Mouse (Mus musculus) left cerebral cortex, adult 18-20 months (tissue): ENCODE results near the gene Gjb3. TPM values are rescaled to one million over a fixed set of nuclear protein-coding genes. Genes with fewer than 3 reads are reported as not detected.

Experiments used
- DNase-seq, 2 experiments: peaks; one replicate each; pipeline ENCODE4 v3.0.0; 2021 to 2022; ENCODE audit warnings: low spot score in 2 of 2, mixed read lengths in 1 of 2
- long read RNA-seq, 2 experiments: library from polyadenylated mRNA; stranded (forward); transcript quantifications; one replicate each; pipeline ENCODE4 v2.0.0; 2021
- total RNA-seq, 2 experiments: library from RNA; stranded (reverse); gene quantifications; 2 replicates each; pipeline ENCODE4 v1.2.3; 2021

Gene Gjb3
- under 1 TPM; 0.35 to 0.37 TPM for total RNA-seq
- long read RNA-seq, experiment 1, partial matches to known transcripts, result 0 of 1 reads
- long read RNA-seq, experiment 1, other reads (novel, unspliced or antisense), result 0 of 1 reads
- long read RNA-seq, experiment 2, result 0 reads

DNA sequence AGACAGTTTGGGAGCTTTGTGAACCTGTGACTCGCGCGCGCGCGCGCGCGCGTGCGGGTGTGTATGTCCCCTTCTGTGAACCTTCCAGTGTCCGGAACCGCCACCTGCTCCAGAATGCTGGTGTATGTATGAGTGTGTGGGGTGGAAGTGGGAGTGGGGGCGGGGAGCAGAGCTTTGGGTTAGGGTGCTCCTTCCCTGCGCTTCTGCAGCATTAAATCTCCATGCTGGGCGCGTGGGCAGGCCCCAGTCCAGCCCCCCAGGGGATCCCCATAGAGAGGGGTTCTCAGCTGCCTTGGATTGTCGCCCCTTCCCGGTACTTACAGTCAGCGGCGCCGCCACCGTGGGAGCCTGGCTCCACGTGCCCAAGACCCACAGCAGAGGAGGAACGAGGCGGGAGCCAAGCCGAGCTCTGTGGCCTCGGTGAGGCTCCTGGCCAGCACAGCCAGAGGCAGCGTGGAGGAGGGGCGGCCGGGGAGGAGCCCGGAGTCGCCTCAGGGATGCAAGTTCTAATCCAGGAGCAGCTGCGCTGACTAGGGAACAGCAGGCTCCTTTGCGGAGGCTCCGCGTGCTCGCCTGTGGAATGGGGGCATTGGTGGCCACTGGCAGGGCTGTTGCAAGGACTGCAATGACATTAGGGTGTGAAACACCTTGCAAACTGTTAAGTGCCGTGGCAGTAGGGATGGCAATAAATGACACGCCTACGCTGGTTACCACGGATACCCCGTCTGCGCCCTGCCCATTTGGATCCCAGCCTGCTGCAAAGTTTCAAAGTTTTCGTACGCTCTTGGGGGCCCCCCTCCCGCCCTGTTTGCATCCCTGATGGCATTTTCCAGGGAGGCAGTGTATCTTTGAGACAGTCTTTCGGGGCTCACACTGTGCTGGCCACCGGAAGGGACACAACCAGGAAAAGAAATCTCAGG, at the start of gene Gjb3:
TSS of gene Gjb3 (minus strand) at position 664 of the 920 bp plus-strand sequence.
- DNase-seq, result peak in 1 of 2 experiments; percentile 11

DNA sequence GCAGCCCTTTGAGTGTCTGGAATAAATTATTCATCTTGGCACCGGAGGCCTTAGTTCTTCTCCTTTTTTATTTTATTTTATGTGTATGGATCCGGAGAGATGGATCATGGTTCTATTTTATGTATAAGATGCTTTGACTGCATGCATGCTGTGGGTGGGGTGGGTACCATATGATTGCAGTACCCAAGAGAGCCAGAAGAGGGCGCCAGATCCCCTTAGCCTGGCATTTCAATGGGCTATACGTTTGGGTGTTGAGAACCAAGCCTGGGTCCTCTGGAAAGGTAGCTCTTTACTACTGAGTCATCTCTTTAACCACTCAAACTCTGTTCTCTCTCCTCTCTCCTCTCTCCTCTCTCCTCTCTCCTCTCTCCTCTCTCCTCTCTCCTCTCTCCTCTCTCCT, 46.7 kb upstream of the Gjb3 start:
- DNase-seq, result no peak

DNA sequence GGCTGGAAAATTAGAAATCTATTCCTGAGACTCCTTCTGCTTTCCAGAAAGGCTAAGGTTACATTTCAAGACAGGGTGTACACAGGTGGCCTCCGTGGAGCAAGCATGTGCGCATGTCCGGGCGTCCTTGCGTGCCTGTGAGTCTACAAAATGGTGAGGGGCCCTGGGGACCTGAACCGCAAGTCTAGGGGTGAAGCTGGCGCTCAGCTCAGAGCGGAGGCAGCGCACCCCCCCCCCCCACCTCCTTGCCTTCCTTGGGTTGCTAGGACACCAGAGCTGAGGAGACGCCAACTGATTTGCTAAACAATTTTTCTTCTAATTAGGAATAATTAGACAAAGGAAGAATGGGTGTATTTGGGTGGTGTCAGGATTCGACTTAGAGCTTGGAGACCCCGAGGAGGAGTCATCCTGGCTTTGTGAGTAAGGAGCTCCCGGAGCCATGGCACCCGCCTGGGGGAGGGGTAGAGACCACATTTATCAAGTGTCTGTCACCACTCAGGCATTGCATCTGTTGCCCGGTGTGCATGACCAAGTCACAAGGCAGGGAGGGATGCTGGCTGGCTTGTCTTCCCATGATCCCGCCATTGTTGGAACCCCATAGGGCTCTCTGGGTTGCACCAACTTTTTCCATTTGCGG, 45.0 kb upstream of the Gjb3 start:
- DNase-seq, result no peak

GRCm38 (mm10) chr4:127374645-127375044, 44.0 kb upstream of the Gjb3 start:
- no peak for DNase-seq

- no peak for DNase-seq
Measured at GRCm38 (mm10) chr4:127373491-127373890, 42.8 kb upstream of the Gjb3 start.

GRCm38 (mm10) chr4:127371546-127371945, 40.9 kb upstream of the Gjb3 start:
- DNase-seq, result no peak

GRCm38 (mm10) chr4:127370447-127370846, 39.8 kb upstream of the Gjb3 start:
- no peak for DNase-seq

DNA sequence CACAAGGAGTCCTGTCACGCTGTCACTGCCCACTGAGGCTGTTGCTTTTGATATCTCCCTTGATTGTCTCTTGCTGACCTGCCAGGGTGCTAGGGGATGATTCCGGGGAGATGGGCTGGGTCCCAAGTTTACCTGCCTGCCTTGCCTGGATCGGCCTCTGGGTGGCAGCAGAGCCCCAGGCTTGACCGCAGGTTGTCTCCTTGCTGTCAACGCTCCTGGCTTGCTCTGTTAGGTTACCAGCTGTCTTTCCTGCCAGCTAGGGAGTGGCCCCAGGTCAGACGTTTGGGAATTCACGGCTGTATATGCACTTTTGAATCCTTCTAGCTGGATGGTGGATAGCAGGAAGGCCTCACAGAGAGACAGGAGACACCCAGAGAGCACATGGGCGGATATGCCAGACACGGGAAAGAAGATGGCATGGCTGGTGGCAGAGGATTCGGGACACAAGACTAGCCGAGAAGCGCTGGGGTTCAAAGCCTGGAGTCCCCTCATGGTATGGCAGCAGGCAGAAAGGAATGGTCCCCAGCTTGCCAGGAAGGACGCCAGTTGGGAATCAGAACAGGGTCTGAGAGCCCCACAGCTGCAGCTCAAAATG, 37.8 kb upstream of the Gjb3 start:
- DNase-seq, result peak; percentile 71 to 83

- no peak for DNase-seq
Measured at GRCm38 (mm10) chr4:127365834-127366233, 35.2 kb upstream of the Gjb3 start.

DNA sequence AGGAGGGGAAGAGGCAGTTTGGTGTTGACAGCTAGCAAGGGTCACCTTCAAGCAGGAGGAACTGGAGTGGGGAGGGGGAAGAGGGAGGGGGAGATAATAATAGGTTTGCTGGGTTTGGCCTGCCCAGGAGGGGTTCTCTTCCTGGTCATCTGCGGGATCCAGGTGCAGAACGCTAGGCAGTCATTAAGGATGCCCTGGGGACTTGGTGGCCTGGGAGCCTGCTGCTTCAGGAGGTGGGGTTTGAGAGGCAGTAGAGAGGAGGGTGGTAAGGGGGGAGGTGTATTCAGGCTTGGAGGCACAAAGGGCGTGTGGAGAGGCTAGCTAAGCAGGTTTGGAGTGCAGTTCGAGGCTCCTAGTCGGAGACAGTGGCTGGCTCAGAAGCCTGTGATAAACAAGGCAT, 34.8 kb upstream of the Gjb3 start:
- no peak for DNase-seq

DNA sequence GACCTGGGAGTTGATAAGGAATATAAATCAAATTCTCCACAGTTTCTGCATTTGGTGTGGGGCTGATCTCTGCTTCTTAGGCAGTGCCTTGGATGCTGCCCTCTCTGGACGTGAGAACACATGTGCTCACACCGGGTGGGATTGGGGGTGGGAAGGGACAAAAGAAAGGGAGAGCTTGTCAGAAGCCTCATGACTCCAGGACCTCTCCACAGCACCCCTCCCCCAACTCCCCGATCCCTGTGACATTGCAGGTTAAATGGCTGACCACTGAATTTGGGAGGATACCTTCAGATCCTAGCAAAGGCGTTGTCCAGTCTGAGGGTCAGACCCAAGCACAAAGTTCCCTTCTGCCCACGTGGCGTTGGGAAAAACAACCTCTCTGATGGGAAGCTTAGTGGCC, 33.8 kb upstream of the Gjb3 start:
- DNase-seq, result no peak

DNA sequence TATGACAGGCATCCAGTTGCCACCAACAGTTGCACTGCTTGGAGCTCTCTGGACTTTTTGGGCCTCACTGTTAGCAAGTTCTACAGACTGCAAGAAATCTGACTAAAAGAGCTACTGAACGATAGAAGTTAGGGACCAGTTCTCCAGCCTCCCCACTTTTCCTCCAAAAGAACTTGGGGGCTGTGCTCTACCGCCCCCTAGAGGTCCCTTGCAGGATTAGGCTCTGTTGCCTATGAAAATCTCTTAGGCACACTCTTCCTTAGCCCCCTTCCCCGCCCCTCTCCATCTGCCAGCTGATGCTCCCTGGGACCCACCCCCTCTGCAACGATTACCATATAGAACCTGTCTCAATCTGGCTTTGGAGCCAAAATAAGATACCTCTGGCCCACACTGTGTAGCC, 32.7 kb upstream of the Gjb3 start:
- DNase-seq, result no peak

DNA sequence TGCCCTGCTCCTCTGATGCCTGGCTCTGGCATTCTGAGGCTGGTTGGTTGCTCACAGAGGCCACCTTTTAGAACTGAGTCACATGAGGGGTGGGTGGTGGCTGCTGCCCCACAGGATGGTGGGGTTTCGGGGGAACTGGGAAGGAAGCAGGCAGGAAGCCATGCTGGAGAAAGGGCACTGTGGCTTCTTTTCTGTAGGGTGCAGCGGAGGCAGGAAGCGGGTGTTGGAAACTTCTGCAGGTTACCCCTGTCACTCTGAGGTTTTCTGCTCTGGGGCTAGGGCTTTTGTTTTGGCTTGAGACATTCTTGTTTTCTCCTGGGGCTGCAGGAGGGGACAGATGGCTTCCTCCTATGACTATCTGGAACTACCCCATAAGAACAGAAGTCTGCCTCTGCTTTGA, 31.9 kb upstream of the Gjb3 start:
- DNase-seq, result no peak

DNA sequence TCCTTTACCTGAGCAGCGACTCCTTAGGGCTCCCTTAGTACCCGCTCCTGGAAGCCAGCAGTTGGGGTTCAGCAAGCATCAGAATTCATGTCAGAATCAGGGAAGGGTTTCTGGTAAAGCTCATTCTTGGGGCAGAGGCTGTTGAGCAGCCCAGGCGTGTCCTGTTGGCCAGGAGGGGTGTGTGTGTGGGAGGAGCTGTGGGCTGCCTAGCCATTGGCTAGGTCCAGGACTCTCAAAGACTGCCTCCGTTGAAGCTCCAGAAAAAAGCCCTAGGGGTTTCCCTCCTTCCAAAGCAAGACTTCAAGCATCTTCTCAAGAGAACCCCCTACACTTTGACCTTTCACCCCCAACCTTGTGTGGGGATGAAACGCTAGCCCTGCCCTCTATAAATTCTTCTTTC, 27.4 kb upstream of the Gjb3 start, which contains the start of gene Gjb5:
TSS of gene Gjb5 (minus strand) at position 164 of the 400 bp plus-strand sequence.
- DNase-seq, result no peak

GRCm38 (mm10) chr4:127354506-127355485, 24.2 kb upstream of the Gjb3 start:
- DNase-seq, result peak in 1 of 2 experiments; percentile 20

- DNase-seq, result peak in 1 of 2 experiments; percentile 5
Measured at GRCm38 (mm10) chr4:127353951-127354438, 23.4 kb upstream of the Gjb3 start, which contains the start of gene Gjb4. TSS of gene Gjb4 (minus strand) at chr4:127354081.

- no peak for DNase-seq
Measured at GRCm38 (mm10) chr4:127352594-127352993, 21.9 kb upstream of the Gjb3 start.

DNA sequence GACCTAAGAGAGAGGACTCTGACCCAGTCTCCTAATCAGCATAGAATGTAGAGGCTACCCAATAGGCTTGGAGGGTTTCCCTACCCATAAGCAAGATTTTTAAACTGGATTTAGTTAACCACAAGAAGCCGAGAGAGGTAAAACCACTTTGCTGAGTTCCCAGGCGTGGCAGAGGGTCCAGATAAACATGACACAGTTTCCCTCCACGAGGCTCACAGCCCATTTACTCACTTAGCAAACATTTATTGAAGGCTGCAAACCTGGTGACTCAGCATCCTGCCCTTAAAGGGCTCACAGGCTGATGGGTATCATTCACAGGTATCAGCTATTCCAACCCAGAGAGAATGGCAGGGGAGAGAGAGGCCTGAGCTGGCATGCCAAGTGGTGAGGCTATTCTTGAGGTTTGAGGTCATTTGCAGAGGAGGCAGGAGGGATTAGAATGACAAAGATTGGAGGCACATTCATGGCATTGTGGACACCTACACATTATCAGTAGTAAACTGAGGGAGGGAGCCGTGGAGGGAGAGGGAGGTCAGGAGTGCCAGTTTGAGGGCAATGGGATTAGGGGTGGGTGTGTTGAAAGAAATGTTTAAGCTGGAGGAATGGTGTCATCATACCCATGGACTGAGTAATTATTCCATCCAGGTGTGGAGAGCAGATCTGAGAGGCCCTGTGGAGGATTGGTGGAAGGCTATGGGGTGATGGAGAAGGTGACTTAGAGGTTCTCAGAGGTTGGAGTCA, 19.1 kb upstream of the Gjb3 start:
- DNase-seq, result no peak

GRCm38 (mm10) chr4:127345000-127345399, 14.4 kb upstream of the Gjb3 start:
- no peak for DNase-seq

DNA sequence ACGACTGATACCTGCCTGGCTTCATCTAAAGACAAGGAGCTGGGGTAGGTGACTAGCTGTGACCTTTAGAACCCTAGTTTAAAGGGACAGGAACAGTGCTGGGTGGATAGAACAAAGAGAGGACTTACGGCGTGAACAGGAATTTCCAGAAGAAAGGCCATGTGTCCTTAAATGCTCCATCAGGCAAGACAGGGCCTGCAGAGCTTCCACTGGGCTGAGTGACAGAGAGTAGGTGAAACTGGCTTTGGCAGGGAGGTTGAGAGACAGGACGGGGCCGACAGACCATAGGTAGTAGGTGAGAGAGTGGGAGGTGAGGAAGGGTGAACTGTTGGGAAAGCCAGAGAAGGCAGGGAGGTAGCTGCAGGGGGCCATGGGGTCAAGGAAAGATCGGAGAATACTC, 10.7 kb upstream of the Gjb3 start:
- no peak for DNase-seq
